Mouse (Mus musculus) ES-Bruce4 (cell line): Measurements from ENCODE around the gene Stox1. TPM values are rescaled to one million over a fixed set of nuclear protein-coding genes. Genes with fewer than 3 reads are reported as not detected.
"Not testable (repeated sequence)": the region's sequence is repeated elsewhere in the genome, so short reads cannot be mapped to it uniquely, and the experiment has no call there.

ENCODE experiments used
- H3K27ac ChIP-seq: 2 replicates; pipeline ENCODE4 v1.5.1; 2012; ENCODE audit warnings: low read length, inconsistent platforms; ENCODE audit not compliant: insufficient read depth
- H3K27me3 ChIP-seq: 2 replicates; pipeline ENCODE4 v1.6.1; 2012; ENCODE audit warnings: mild to moderate bottlenecking, low read length, inconsistent platforms; ENCODE audit not compliant: control insufficient read depth, poor library complexity, insufficient read depth, severe bottlenecking
- H3K36me3 ChIP-seq: 2 replicates; pipeline ENCODE4 v1.6.1; 2012; ENCODE audit warnings: inconsistent platforms, mild to moderate bottlenecking, low read length, moderate library complexity; ENCODE audit not compliant: control insufficient read depth, poor library complexity, insufficient read depth, severe bottlenecking
- H3K4me1 ChIP-seq: one replicate; pipeline ENCODE4 v1.8.1; 2011; ENCODE audit warnings: low read length; ENCODE audit not compliant: control insufficient read depth, insufficient read depth
- H3K4me3 ChIP-seq: 2 replicates; pipeline ENCODE4 v1.5.1; 2011; ENCODE audit warnings: low read depth, mild to moderate bottlenecking, low read length
- H3K9ac ChIP-seq: 2 replicates; pipeline ENCODE4 v1.6.1; 2012; ENCODE audit warnings: low read depth, mild to moderate bottlenecking, inconsistent platforms; ENCODE audit not compliant: poor library complexity, severe bottlenecking
- H3K9me3 ChIP-seq: replicated peaks from 2 replicates; pipeline ENCODE4 v1.6.1; 2012; ENCODE audit warnings: mild to moderate bottlenecking, low read length, inconsistent platforms; ENCODE audit not compliant: control insufficient read depth, poor library complexity, insufficient read depth, severe bottlenecking
- CTCF ChIP-seq: IDR thresholded peaks from one replicate; pipeline ENCODE4 v1.8.1; 2011; ENCODE audit warnings: low read depth, low read length
- EP300 ChIP-seq: IDR thresholded peaks from 2 replicates; pipeline ENCODE4 v1.6.1; 2011; ENCODE audit warnings: low read depth, low read length; ENCODE audit not compliant: insufficient read depth
- POLR2A ChIP-seq: IDR thresholded peaks from one replicate; pipeline ENCODE4 v1.8.1; 2011; ENCODE audit warnings: low read length; ENCODE audit not compliant: insufficient read depth
- polyA plus RNA-seq: library from polyadenylated mRNA; stranded (reverse); fragments of >200 nt; gene quantifications from 2 replicates; pipeline ENCODE4 v1.2.4, GENCODE M21; 2011; ENCODE audit warnings: low read depth; ENCODE audit not compliant: missing spikeins, insufficient read depth, insufficient read length

Stox1 gene
- polyA plus RNA-seq, 1 experiment, result 1.1 TPM

DNA sequence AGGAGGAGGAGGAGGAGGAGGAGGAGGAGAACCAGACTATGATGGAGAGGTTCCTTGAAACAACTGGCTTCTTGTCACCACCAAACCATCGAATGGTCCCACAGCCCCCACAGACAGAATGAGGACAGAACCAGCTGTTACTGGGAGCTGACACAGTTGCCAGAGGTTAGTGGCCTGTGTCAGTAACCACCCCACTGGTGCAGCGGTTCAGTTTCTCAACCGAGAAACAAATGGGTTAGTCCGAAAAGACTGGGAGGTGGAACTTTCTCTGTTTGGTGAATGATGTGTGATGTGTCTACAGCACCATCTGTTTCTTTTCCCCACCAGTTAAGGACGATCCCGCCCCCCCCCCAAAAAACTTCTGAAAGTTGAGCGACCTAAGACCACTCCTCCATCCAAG is 992 bp downstream of the Stox1 start:
- peaks cover 9% of the 10 kb centered on the region; the same call in 1 of the 2 replicates for H3K27me3 ChIP-seq
- TF ChIP-seq CTCF, result no peak
- no peak for TF ChIP-seq EP300
- no peak for TF ChIP-seq POLR2A
- H3K9ac ChIP-seq, result no peak overlapping the region
- H3K4me3 ChIP-seq, result no peak overlapping the region
- no peaks in the 10 kb centered on the region for H3K9me3 ChIP-seq
- H3K36me3 ChIP-seq, result no peaks in the 10 kb centered on the region
- peaks cover 5% of the 10 kb centered on the region for H3K4me1 ChIP-seq
- H3K27ac ChIP-seq, result no peak overlapping the region

DNA sequence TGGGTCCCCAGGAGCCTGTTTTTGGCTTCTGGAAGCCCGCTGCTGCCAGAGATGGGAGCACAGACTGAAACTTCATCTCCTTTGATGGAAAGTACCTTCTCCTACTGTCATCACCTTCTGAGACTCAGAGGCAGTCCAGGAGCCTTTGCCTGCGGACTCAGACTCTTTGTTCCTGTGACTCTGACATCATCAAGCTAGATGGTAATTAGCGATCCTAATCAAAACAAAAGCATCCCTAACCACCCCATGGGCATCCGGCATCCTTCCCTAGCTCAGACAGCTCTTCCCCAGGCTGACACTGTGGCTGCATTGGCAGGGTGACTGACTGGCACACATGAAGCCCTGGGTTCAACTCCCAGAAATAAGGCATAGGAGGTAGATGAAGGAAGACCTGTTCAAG is 3.2 kb downstream of the Stox1 start:
- Histone ChIP-seq H3K4me1 (peaks cover 5% of the 10 kb centered on the region), H3K27ac (no peak overlapping the region), H3K36me3 (no peaks in the 10 kb centered on the region), H3K4me3 (no peak overlapping the region), H3K27me3 (peaks cover 9% of the 10 kb centered on the region; the same call in 1 of the 2 replicates), H3K9me3 (no peaks in the 10 kb centered on the region), H3K9ac (no peak overlapping the region)
- TF ChIP-seq EP300 (no peak), POLR2A (no peak), CTCF (no peak)

DNA sequence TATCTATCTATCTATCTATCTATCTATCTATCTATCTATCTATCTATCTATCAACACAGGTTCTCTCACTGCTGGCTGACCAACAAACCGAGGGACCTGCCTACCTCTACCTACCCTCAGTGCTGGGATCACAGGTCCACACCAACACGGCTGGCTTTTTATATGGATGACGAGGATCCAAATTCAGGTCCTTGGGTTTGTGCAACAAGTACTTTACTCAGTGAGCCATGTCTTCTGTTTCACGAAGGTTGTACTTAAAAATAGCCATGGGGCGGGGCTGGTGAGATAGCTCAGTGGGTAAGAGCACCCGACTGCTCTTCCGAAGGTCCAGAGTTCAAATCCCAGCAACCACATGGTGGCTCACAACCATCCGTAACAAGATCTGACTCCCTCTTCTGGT is 5.4 kb downstream of the Stox1 start:
- H3K27ac ChIP-seq, H3K9me3 ChIP-seq, H3K27me3 ChIP-seq, H3K4me1 ChIP-seq, H3K4me3 ChIP-seq, H3K9ac ChIP-seq, H3K36me3 ChIP-seq: not testable (repeated sequence)

DNA sequence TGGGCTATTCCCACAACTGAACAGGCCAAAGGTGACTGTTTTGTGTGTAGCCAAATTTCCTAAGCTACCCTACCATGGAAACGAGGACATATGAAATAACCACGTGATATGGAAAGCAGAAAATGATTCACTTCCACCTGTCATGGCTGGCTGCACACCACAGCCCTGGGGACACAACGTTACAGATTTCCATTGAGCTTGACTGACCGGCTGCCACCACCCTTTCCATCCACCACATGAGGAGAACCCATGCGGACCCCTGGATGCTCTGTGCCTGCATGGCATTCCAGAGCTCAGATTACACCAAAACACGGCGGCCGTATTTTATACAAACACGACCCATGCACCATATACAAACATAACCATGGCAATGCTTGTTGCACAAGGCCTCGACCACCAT is 12.5 kb downstream of the Stox1 start:
- no peak for TF ChIP-seq EP300
- TF ChIP-seq CTCF, result no peak
- no peak for TF ChIP-seq POLR2A
- H3K36me3 ChIP-seq, result no peaks in the 10 kb centered on the region

DNA sequence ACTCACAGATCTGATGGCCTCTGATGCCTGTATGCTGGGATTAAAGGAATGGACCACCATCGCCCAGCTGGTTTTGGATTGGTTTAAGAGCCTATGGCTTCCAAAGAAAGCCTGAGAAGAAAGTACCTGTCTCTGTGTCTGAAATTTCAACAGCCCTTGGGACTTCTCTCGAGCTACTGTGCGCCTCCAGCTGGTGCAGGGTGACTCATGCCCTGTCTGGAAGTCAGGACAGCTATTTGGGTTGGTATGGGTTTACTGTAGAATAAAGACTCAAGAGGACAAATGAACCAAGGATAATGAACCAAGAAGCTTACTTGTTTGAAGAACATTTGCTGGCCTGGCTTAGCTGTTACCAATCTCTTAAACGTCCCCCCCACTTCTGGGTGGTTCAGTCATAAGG is 22.3 kb downstream of the Stox1 start:
- TF ChIP-seq EP300, result no peak
- TF ChIP-seq CTCF, result no peak
- TF ChIP-seq POLR2A, result no peak
- Histone ChIP-seq H3K36me3 (no peaks in the 10 kb centered on the region), H3K27me3 (no peaks in the 10 kb centered on the region), H3K27ac (no peak overlapping the region), H3K9me3 (no peaks in the 10 kb centered on the region), H3K4me3 (no peak overlapping the region), H3K4me1 (no peaks in the 10 kb centered on the region), H3K9ac (no peak overlapping the region)

More for the DNA sequence above, 12.5 kb downstream of the Stox1 start:
- Histone ChIP-seq H3K27ac (no peak overlapping the region), H3K9ac (no peak overlapping the region), H3K27me3 (no peaks in the 10 kb centered on the region), H3K4me1 (no peaks in the 10 kb centered on the region), H3K4me3 (no peak overlapping the region), H3K9me3 (no peaks in the 10 kb centered on the region)

DNA sequence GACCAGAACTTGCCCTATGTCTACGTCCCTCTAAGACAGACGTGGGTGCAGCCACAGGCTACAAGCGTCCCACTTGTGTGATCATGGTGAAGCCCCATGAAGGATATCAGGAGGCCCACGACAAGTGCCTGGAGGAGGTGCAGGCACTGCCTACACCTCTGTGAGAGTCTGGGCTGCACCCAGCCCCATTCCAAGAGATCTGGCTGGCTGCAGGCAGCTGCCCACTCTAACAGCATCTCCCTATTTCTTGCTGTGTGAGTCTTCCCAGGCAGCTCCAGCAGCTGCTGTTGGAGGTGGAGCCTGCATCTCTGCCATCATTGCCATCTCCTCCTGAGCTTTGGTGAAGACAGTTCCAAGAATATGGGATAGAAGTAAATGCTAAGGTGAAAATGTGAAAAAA is 23.5 kb downstream of the Stox1 start:
- TF ChIP-seq EP300, result no peak
- no peak for TF ChIP-seq POLR2A
- H3K4me1 ChIP-seq, result no peaks in the 10 kb centered on the region
- H3K9me3 ChIP-seq, result no peaks in the 10 kb centered on the region
- H3K27me3 ChIP-seq, result no peaks in the 10 kb centered on the region
- H3K36me3 ChIP-seq, result no peaks in the 10 kb centered on the region
- no peak overlapping the region for H3K4me3 ChIP-seq
- no peak overlapping the region for H3K27ac ChIP-seq
- H3K9ac ChIP-seq, result no peak overlapping the region
